Mouse (Mus musculus): ENCODE results near the gene Catsper3.

DNA sequence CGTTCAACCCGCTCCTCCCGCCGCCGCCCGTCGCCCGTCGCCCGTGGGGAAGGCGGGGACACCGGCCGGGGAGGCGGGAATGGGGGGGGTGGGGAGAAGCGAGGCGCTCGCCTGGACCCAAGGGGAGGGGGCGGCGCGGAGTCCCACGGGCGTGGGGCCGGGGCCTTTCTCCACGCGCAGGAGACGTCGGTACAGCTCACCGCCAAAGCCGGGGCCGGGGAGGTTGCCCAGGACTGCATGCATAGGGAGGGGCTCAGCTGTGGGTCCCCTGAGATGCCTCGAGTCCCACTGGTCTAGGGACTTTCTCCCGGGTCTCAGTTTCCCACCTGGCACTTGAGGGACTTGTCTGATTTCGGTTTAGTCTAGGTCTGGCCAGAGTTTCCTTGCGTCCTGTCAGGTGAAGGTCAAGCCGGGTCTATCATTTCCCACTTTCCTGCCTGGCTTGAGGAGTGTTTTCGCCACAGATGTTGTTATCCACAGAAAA lies 51.8 kb downstream of the Catsper3 start, which contains the start of gene Pitx1:
- TF ChIP-seq POLR2A (IDR thresholded peaks at IDR 0.05; ENCODE audit: extremely low read depth, insufficient read depth, low read length): no peak
- no peak for TF ChIP-seq CTCF (IDR thresholded peaks at IDR 0.05; ENCODE audit: extremely low read depth, insufficient read depth, low read length)

All from cortical plate, adult 2 months (tissue).